Mouse (Mus musculus): Measurements from ENCODE around the gene Ffar1. TPM values are rescaled to one million over a fixed set of nuclear protein-coding genes. Genes with fewer than 3 reads are reported as not detected.

The Ffar1 gene
- polyA plus RNA-seq (2012; rRNA removed) = 0.02 and 0.07 TPM in 2 replicates

GRCm38 (mm10) chr7:30861464-30861863, at the start of gene Ffar1:
Gene Ffar1 (minus strand): TSS chr7:30861564.

GRCm38 (mm10) chr7:30880176-30880575, 18.8 kb upstream of the Ffar1 start, which contains the start of gene Cd22:
Gene Cd22 (minus strand): TSS chr7:30880342.

GRCm38 (mm10) chr7:30856078-30856477, 5.3 kb downstream of the Ffar1 start, which contains the start of gene Ffar3:
Gene Ffar3 (minus strand): TSS chr7:30856178.

GRCm38 (mm10) chr7:30823675-30824074, 37.7 kb downstream of the Ffar1 start, which contains the start of gene Ffar2:
Gene Ffar2 (minus strand): TSS chr7:30823775.

Other genes starting within 250 kb of the Ffar1 start
- gene Upk1a, start 248.7 kb downstream of the Ffar1 start, polyA plus RNA-seq (2012; rRNA removed) = 174 and 233 TPM in 2 replicates
- gene Cox6b1, start 235.4 kb downstream of the Ffar1 start, polyA plus RNA-seq (2012; rRNA removed) = 216 and 385 TPM in 2 replicates
- not detected in 2 replicates for gene Etv2, start 225.7 kb downstream of the Ffar1 start, polyA plus RNA-seq (2012; rRNA removed)
- gene Rbm42, start 211.2 kb downstream of the Ffar1 start, polyA plus RNA-seq (2012; rRNA removed) = 104 and 110 TPM in 2 replicates
- gene Haus5, start 196.6 kb downstream of the Ffar1 start, polyA plus RNA-seq (2012; rRNA removed) = 17.8 and 20.4 TPM in 2 replicates
- not detected in 2 replicates for gene Pmis2, start 190.0 kb downstream of the Ffar1 start, polyA plus RNA-seq (2012; rRNA removed)
- 1.6 and 4.1 TPM in 2 replicates for gene 2200002J24Rik, start 162.6 kb downstream of the Ffar1 start, polyA plus RNA-seq (2012; rRNA removed)
- gene Atp4a, start 149.4 kb downstream of the Ffar1 start, polyA plus RNA-seq (2012; rRNA removed) = 1.9 and 3.4 TPM in 2 replicates
- 293 and 358 TPM in 2 replicates for gene Tmem147, start 132.0 kb downstream of the Ffar1 start, polyA plus RNA-seq (2012; rRNA removed)
- gene Gapdhs, start 117.9 kb downstream of the Ffar1 start, polyA plus RNA-seq (2012; rRNA removed) = not detected in 2 replicates
- 7.5 and 9.7 TPM in 2 replicates for gene Sbsn, start 110.1 kb downstream of the Ffar1 start, polyA plus RNA-seq (2012; rRNA removed)
- 36.0 and 40.0 TPM in 2 replicates for gene Dmkn, start 97.8 kb downstream of the Ffar1 start, polyA plus RNA-seq (2012; rRNA removed)
- not detected in 2 replicates for gene Krtdap, start 73.7 kb downstream of the Ffar1 start, polyA plus RNA-seq (2012; rRNA removed)
- gene Ffar2, start 37.8 kb downstream of the Ffar1 start, polyA plus RNA-seq (2012; rRNA removed) = 5.7 and 6.9 TPM in 2 replicates
- not detected in 2 replicates for gene Ffar3, start 5.4 kb downstream of the Ffar1 start, polyA plus RNA-seq (2012; rRNA removed)
- 1.4 and 1.6 TPM in 2 replicates for gene Cd22, start 18.8 kb upstream of the Ffar1 start, polyA plus RNA-seq (2012; rRNA removed)
- 0.99 and 1.1 TPM in 2 replicates for gene Mag, start 53.3 kb upstream of the Ffar1 start, polyA plus RNA-seq (2012; rRNA removed)
- 3.6 and 6.3 TPM in 2 replicates for gene Hamp2, start 63.1 kb upstream of the Ffar1 start, polyA plus RNA-seq (2012; rRNA removed)
- 2.3 and 5.6 TPM in 2 replicates for gene Hamp, start 82.5 kb upstream of the Ffar1 start, polyA plus RNA-seq (2012; rRNA removed)
- gene Usf2, start 95.2 kb upstream of the Ffar1 start, polyA plus RNA-seq (2012; rRNA removed) = 245 and 388 TPM in 2 replicates
- 139 and 178 TPM in 2 replicates for gene Lsr, start 111.9 kb upstream of the Ffar1 start, polyA plus RNA-seq (2012; rRNA removed)
- gene Fam187b, start 112.2 kb upstream of the Ffar1 start, polyA plus RNA-seq (2012; rRNA removed) = 3.3 and 3.7 TPM in 2 replicates
- 45.3 and 62.0 TPM in 2 replicates for gene Fxyd5, start 180.9 kb upstream of the Ffar1 start, polyA plus RNA-seq (2012; rRNA removed)
- gene Fxyd7, start 189.9 kb upstream of the Ffar1 start, polyA plus RNA-seq (2012; rRNA removed) = 10.8 and 13.2 TPM in 2 replicates
- 373 and 445 TPM in 2 replicates for gene Fxyd1, start 195.6 kb upstream of the Ffar1 start, polyA plus RNA-seq (2012; rRNA removed)
- 5.8 and 6.0 TPM in 2 replicates for gene Lgi4, start 197.8 kb upstream of the Ffar1 start, polyA plus RNA-seq (2012; rRNA removed)
- 28.6 and 41.3 TPM in 2 replicates for gene Fxyd3, start 215.1 kb upstream of the Ffar1 start, polyA plus RNA-seq (2012; rRNA removed)